Mouse (Mus musculus): ENCODE measurements around the gene Reps2. TPM values are rescaled to one million over a fixed set of nuclear protein-coding genes. Genes with fewer than 3 reads are reported as not detected.

The Reps2 gene
- 2.1 and 2.4 TPM in 2 replicates for polyA plus RNA-seq (2015; fragmentation: Nextera tagmentation; extraction: Ambion mirVana)

GRCm38 (mm10) chrX:162643091-162643788 lies at the start of gene Reps2:
Gene Reps2, minus strand, starts transcription at chrX:162643649.

Other genes with a start within 250 kb of the Reps2 start
- gene Rbbp7, start 116.8 kb upstream of the Reps2 start, polyA plus RNA-seq (2015; fragmentation: Nextera tagmentation; extraction: Ambion mirVana), result 360 and 407 TPM in 2 replicates
- gene Txlng, start 185.8 kb upstream of the Reps2 start, polyA plus RNA-seq (2015; fragmentation: Nextera tagmentation; extraction: Ambion mirVana), result 6.3 and 7.1 TPM in 2 replicates
- gene Syap1, start 244.8 kb upstream of the Reps2 start, polyA plus RNA-seq (2015; fragmentation: Nextera tagmentation; extraction: Ambion mirVana), result 41.2 and 51.0 TPM in 2 replicates

Data from urinary bladder, postnatal 0 days (tissue).